Mouse (Mus musculus) heart, postnatal 0 days (tissue): ENCODE data around the gene Ralgps1.

Experiments
- CTCF ChIP-seq: IDR thresholded peaks from 2 replicates; pipeline ENCODE4 v1.5.1; 2016; ENCODE audit warnings: antibody characterized with exemption, control low read depth, low read depth
- EP300 ChIP-seq: IDR thresholded peaks from 2 replicates; pipeline ENCODE4 v1.6.1; 2016; ENCODE audit warnings: antibody characterized with exemption, low read depth

- TF ChIP-seq CTCF (no peak), EP300 (no peak)
Measured at GRCm38 (mm10) chr2:33130526-33131483, 240.5 kb downstream of the Ralgps1 start.
